Mouse (Mus musculus) lung, postnatal 36 days (tissue): ENCODE results near the gene Fv1.
"Not testable (repeated sequence)": the region's sequence is repeated elsewhere in the genome, so short reads cannot be mapped to it uniquely, and the experiment has no call there.

ENCODE experiments used
- DNase-seq: peaks from one replicate; pipeline ENCODE4 v3.0.0; 2022; ENCODE audit warnings: mixed read lengths

Fv1 gene

DNA sequence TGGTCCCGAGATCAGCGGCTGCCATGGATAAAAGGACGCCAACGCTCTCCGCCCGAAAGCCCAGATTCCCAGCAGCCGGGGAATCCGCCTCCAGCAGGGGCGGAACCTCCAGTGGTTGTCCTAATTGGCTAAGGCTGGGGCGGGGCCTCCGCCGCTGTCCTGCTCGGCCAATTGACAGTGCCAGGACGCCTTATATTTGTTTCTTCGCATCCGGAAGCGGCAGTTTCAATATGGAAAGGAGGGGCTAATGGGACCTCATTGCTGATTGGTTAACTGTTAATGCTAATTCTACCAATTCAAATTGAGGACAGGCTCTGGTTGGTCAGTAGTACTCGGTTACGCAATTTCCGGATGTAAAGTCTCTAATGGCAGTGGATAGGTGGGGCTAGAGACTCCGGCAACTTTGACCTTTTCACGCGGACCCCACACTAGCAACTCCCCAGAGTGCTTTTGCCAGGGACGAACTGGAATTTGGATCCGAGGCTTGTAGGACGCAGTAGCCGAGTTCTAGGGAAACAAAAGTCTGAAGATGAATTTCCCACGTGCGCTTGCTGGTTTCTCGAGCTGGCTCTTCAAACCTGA is at the start of gene Fv1, which contains the start of gene Miip:
Gene Fv1 (plus strand): TSS at position 530 of the 582 bp plus-strand sequence.
Gene Miip (minus strand): TSS at position 367 of the 582 bp plus-strand sequence.
- peak; percentile 99 for DNase-seq

DNA sequence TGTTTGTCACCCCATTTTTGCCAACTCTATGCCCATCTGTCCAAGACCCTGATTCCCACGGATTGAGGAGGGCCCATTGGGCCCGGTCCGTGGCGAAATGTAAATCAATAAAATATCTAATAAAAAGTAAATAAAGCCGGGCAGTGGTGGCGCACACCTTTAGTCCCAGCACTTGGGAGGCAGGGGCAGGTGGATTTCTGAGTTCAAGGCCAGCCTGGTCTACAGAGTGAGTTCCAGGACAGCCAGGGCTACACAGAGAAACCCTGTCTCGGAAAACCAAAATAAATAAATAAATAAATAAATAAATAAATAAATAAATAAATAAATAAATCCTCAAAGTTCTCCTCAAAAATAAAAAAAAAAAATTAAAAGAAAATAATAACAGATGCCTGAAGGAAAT is 49.1 kb upstream of the Fv1 start:
- not testable (repeated sequence) for DNase-seq

DNA sequence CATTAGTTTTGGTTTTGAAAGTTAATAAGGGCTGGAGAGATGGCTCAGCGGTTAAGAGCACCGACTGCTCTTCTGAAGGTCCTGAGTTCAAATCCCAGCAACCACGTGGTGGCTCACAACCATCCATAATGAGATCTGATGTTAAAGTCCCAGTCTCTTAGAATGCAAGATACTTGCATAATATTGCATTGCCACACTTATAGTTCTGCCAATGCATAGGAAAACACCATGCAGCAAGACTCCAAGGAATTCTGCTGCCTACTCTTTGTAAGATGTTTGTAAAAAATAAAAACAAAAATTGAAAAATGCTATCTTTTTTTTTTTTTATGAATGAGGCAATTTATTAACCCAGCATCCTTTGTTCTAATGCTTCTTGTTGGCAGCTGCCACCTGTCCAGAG is 47.4 kb upstream of the Fv1 start:
- not testable (repeated sequence) for DNase-seq

DNA sequence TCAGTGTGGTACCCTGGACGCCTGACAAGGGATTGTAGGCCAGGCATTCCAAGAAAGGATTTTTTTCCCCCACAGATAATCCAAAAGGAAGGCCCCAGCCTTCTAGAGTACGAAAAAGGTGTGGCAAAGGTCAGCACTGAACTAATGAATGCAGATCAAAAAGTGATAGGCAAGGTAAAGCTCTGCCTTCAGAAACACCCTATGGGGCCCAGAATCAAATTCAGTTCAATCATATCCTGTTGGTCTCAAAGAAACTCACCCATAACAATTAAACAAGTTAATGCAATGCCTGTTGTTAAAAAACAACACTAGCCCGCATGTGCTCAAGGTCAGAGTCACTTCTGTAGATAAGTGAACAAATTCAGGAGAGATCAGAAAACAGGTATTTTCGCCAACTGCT is 44.4 kb upstream of the Fv1 start:
- no peak for DNase-seq

DNA sequence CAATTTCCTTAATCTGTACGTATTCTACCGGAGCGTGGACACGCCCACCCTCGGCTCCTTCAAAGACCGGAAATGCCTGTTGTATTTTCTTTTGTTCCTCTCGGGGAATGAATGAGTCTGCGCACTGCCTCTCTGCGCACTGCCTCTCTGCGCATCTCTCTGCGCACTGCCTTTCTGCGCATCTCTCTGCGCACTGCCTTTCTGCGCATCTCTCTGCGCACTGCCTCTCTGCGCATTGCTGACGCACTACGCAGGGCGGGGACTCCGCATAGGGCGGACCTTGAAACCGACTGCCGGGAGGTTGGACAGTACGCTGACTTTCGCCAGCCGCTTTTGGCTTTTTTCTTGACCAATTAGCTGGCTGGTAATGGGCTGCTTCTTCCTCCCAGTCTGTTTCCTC is 29.5 kb upstream of the Fv1 start:
- DNase-seq: not testable (repeated sequence)

DNA sequence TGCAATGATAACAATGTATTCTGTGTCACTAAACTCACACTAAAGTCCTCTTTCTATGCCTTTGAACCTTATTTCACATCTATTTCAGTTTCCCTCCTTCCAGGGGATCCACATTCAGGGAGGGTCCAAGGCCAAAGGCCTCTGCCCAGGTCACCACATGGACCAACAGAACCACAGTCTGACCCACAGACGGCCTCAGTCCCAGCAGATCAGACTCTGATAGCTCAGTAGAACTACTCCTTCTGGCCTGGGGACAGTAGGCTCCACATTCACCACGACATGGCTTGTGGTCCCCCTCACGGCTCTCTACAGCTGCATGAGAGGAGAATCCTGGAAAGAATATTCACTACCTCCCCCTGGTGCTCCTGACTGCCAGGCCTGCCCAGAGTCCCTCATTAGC is 25.9 kb upstream of the Fv1 start:
- DNase-seq: no peak

DNA sequence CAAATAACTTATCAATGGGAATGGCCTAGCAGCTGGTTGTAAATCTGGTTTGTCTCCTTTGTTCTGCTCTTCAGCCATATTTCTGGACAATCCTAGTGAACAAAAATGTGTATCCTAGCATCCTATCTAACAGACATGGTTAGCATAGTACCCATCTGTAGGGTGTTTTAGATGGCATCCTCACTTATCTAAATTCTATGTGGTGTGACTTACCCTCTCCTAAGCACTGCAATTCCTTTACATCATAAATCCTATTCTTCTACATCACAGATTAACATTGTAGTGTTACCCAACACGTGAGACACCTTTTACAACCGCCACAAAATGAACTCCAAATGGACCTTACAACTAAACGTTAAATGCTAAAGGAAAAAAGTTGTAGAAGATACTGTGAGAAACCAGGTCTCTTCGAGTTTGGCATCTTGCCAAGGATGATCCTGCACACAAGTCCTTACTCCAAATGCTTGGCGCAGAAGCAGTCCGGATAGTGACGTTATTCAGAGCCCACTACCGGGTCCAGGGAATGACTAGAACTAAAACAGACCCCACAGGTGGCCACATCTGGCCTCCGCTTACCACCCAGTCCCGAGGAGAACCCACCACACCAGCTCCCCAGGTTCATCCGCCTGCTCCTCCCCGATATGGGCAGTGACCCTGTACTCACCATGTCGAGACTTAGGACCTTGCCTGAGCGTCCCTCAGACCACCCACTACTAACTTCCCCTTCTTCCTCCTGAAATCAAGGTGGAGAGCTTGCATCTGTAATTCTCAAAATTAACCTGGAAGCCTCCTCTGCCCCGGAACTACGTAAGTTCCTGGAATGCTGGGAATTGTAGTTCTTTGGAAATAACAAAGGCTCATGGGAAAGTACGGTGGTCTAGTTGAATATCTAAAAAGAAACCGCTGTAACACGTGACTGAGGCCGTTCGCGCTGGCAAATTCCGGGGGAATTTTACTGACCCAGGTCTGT is 20.9 kb upstream of the Fv1 start, which contains the start of gene Zfp933:
Gene Zfp933 (minus strand): TSS at position 753 of the 970 bp plus-strand sequence.
- DNase-seq: peak; percentile 92

DNA sequence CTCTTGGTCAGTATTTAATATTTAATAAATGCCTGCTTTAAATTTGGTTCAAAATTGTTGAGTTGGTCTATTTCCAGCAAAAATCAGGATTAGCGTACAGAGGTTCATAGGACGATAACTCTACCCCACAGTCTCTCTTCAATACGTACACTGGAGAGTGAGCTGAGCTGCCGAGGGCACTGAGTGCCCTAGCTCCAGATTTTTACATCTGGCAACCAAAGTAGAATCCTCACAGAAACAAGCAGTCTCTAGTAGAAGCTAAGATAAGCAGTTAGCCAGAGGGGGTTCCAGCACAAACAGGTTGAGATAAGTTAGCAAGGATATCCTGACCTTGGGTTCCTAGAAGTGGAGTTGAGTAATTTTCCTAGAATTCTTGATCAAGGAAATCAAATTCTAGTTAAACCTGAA is 20.2 kb upstream of the Fv1 start:
- no peak for DNase-seq

DNA sequence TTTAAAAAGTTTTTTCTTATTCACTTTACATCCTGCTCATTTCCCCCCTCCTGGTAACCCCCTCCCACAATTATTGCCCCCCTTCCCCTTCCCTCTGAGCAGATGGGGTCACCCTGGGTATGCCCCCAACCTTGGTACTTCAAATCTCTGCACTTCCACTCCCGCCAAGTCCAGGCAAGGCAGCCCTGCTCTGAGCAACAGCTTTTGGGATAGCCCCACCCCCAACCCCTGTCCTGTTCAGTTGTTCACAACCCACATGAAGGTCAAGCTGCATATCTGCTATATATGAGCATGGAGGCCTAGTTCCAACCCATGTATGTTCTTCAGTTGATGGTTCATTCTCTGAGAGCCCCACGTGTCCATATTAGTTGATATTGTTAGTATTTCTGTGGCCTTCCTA is 18.0 kb upstream of the Fv1 start:
- DNase-seq: no peak

DNA sequence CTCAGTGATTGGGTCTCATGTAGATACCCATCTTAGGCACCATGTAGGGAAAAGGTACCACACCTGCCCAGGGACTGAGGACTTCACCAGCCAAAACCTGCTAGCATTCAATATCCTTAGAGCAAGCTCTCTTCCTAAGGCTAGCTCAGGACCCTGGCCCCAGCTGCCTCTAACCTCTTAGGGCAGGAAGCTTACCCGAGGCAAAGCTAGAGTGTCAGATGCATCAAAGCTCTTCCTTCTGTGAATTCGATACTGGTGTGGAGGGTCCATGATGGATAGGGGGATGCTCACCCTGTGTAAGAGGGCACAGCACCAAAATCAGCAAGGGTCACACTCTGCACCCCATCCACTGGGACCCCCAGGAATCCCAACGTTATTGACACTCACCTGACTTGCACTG is 6.7 kb upstream of the Fv1 start:
- DNase-seq: no peak

DNA sequence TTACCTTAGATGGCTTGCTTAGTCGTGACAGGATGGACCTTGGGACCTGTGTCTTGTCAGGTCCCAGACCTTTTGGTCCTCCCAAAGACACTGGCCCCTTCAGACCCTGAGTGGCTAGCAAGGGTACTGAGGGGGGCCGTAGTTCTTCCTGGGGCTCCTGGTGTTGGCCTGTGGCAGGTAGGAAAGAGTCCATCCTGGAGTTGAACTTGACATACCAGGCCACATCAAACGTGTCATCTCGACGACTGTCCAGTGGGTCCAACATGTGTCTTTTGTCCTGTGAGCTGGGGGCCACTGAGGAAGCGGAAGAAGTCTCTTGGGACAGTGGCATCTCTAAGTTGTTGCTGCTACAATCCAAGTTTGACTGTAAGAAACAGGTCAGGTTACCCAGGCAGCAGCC is 3.1 kb upstream of the Fv1 start:
- no peak for DNase-seq

DNA sequence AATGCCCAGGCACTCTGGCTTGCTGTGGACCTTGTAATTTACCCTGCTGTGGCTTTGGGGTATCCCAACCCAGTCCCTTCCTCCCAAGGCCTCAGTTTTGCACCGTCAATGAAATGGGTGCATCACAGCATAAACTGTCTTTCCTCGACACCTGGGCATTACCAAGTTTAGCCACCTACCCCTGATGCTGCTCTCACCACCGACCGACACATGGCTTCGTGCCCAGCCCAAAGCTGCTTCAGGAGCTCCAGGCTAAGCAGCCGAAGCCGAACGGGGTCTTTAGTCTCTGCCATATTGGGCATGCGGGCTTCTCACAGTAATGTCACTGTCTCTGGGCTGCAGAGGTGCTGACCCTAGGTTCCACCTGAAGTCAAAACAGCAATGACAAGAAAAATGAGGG is 2.7 kb upstream of the Fv1 start:
- no peak for DNase-seq

DNA sequence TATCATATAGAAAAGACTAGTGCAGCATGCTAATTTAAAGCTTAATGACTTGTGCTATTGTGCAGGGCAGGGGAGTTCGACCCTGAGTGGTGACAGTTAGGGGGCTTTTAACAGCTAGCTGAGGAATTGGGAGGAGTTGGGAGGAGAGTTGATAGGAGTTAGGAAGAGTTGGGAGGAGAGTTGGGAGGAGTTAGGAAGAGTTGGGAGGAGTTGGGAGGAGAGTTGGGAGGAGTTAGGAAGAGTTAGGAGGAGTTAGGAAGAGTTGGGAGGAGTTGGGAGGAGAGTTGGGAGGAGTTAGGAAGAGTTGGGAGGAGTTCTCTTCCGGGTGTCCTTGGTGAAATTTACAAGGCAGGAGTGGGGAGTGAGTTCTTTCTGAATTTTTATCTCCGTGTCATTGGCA is 2.0 kb upstream of the Fv1 start:
- DNase-seq: peak; percentile 4

DNA sequence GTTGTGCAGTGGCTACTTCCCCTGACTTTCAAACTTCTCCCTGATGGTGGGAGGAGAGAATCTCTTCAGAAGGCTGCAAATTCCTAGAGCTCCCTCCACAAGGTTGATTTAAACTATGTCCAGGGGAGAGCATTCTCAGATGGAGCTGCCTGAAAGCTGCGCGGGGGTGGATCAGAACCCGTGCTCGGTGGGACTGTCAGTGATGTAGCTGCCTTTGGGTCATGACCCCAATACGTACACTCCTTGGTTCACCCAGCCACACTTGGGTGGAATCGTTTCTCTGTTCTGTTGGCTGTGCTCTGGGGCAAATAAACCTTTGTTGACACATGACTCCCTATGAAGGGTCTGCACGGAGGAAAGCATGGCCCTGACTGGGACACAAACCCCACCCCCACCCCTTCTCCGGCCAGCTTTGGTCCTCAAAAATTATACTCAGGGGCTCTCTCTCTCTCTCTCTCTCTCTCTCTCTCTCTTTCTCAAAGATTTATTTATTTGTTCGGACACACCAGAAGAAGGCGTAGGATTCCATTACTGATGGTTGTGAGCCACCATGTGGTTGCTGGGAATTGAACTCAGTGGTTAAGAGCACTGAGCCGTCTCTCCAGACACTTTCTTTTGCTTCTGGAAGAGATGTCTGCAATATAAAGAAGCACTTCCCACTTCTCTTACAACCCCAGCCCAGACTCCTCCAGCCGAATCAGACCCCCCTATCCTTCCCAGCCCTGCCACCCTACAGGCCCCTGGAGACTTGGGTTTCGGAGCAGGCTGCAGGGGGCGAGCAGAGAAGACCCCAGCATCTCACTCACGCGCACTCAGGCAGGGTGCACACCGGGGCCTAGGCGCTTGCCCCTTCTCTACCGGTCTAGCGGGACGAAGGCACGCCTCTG is 973 bp upstream of the Fv1 start:
- peak; percentile 23 for DNase-seq

DNA sequence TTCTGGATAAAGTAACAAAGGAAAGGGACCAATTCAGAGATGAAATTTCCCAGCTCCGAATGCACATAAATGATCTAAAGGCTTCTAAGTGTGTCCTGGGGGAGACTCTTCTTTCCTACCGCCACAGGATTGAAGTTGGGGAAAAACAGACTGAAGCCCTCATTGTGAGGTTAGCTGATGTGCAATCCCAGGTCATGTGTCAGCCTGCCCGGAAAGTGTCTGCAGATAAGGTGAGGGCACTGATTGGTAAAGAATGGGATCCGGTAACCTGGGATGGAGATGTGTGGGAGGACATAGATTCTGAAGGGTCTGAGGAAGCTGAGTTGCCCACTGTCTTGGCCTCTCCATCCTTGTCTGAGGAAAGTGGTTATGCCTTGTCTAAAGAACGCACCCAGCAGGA is 459 bp downstream of the Fv1 start:
- DNase-seq: no peak

DNA sequence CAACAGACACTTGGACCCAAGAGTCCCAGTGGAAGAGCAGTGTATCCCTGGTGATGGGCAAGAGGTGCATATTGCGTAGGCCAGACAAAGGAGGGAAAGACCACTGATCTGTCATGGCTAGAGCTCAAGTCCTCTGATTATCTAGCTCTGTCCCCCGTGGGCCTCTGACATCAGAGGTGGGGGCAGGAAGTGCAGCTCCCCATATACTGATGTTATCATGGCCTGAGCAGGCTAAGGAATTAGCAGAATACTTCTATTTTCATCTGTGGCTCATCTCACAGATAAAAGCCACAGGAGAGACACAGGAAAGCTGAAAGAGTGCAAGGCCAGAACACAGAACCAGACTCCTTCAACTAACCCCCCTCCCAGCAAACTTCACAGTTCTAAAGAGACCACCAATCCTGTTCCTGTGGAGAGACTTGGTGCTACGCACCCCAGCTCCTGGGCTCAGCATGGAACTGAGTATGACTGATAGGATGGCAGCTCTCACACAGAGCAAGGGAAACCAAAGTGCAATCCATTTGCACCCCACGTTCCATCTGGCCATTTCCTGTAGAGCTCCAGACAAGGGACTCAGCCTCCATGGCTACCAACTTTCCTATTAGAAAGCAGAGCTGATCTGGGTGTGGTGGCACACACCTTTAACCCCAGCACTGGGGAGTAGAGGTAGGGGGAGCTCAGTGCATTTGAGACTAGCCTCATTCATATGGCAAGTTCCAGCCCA is 7.2 kb downstream of the Fv1 start:
- DNase-seq: no peak

DNA sequence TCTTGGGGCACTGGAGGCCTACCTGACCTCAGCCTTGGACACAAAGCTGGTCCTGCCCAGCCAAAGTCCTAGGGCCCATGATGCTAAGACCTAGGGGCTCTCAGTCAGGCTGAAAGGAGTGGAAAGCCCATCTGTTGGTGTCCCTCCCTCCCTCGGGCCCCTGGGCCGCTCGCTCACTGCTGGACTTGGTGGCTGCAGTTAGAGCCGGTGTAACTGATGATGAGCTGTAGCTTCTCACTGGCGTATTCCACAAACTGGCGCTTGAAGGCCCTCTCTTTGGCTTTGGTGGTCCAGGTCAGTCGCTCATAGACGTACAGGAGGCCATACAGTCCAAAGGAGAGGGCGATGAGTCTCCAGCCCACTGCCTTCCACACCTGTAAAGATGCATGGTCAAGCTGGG is 9.8 kb downstream of the Fv1 start:
- DNase-seq: no peak

DNA sequence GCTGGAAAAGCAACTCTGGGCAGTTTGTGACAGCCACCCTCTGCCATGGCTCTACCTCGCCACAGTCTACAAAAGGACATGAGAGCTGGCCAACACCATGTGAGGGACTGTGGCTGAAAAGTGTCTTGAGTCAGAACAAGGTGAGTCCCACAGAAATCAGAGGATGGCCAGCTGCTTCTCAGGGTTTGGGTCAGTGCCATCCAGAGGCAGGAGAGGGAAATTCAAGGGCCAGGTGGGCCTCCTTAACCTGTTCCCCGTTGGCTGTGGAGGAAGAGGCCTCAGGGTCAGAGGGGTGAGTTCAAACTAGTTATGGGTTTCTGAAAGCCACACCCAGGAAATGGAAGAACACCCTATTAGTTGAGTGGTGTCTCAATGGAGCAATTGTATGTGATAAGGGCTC is 10.7 kb downstream of the Fv1 start:
- no peak for DNase-seq

DNA sequence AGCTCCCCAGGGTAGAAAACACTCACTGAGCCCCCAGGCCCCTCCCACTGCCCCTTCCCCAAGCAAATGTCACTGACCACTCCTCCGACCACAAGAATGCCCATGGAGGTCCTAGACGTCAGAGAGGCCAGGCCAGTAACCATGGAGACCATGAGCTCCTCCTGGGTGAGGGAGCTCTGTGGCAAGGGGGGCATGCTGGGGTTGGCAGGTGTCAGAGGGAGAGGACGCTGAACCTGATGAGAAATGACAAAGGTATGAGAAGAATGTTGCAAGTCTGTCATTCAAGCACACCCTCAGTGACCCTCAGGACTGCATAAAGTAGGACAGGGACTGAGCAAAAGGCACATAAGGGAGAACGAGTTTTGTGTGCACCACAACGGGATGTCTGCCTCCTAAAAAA is 11.1 kb downstream of the Fv1 start:
- DNase-seq: no peak

DNA sequence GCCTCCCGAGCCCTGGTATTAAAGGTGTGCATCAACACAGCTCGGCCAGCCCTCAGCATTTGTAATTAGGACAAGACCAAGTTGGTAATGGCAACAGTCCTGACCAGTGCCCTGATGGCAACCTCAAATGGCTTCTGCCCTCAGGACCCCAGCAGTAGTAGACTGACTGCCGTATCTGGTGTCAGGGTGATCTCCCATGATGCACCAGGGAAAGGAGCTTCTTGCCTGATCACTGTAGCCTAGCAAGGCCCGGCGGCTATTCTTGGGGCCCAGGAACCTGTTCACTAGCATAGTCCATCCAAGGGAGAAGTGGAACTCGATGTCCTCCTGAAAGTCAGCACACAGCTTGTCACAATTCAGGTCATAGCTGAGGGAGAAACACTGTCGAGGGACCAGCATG is 13.0 kb downstream of the Fv1 start:
- no peak for DNase-seq

DNA sequence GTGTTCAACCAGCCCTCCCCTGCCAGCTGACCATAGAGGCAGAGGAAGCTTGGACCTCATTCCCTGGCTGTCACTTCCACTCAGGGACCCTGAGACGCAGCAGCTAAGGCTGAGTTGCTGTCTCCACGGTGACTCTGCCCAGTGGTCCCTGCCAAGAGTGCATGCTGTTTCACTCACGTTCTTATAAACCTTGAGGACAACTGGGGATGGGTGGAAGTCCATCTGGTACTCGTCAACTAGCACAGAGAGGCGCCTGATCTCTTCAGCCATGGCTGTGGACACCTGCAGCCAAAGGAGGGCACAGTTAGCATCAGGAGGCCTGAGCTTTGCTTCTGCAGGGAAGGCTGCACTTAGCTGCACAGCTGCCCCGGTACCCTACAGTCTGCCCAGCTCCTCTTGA is 14.3 kb downstream of the Fv1 start:
- DNase-seq: no peak

DNA sequence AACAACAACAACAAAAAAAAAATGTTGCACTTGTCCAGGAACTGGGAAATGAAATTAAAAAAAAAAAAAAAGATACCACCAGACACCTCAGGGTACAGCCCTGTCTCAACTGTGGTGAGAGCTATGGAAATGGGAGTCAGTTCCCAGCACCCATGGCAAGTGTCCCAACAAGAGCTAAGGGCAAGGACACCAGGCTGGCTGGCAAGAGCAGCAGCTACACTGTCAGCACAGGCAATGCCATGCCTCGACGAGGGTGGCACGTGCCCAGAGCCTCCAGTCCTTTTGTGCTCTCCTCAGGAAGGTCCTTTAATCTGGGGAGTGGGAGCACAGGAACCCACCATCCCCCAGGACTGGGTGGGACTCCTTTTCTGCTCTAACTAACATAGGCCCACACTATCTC is 15.4 kb downstream of the Fv1 start:
- no peak for DNase-seq

DNA sequence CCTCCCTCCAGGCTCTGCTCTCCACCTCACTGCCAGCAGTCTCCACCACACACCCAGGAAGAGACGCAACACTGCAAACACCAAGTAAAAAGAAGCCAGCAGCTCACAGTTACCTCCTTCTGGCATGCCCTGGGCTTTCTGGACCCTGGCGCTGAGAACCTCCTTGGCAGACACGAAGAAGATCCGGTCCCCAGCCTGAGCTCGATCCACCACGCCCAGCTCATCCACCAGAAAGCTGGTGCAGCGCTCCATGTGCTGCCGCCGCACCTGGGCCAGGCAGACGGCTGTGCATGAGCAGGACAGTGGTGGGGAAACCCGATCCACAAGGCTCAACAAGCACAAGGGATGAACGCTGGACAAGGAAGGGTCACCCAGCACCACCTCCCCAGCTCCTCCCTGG is 17.4 kb downstream of the Fv1 start:
- DNase-seq: no peak
